Mouse (Mus musculus): Measurements from ENCODE around the gene Adamts2. TPM values are rescaled to one million over a fixed set of nuclear protein-coding genes. Genes with fewer than 3 reads are reported as not detected.

Adamts2 gene
- polyA plus RNA-seq, 1 experiment from 2014 or later: 13.5 TPM

- H3K27me3 ChIP-seq: no peaks in the 10 kb centered on the region
- no peaks in the 10 kb centered on the region for H3K36me3 ChIP-seq
- no peak overlapping the region for H3K4me3 ChIP-seq
- no peak overlapping the region for H3K4me2 ChIP-seq
- WGBS: 90% methylated on average over 10 of the region's 10 CpGs
- H3K9me3 ChIP-seq: no peaks in the 10 kb centered on the region
- no peak overlapping the region for H3K9ac ChIP-seq
- no peak for ATAC-seq (ENCODE audit: borderline replicate concordance, extremely low read depth, low FRiP score, low TSS enrichment)
- H3K4me1 ChIP-seq: no peaks in the 10 kb centered on the region
- H3K27ac ChIP-seq: no peak overlapping the region
Observed at GRCm38 (mm10) chr11:50678650-50679049, 76.8 kb downstream of the Adamts2 start.

GRCm38 (mm10) chr11:50681940-50682339 lies 80.1 kb downstream of the Adamts2 start:
- Histone ChIP-seq H3K36me3 (no peaks in the 10 kb centered on the region), H3K9ac (no peak overlapping the region), H3K9me3 (no peaks in the 10 kb centered on the region), H3K27me3 (no peaks in the 10 kb centered on the region), H3K4me1 (no peaks in the 10 kb centered on the region), H3K4me2 (no peak overlapping the region), H3K27ac (no peak overlapping the region), H3K4me3 (no peak overlapping the region)
- WGBS: 83% methylated on average over 7 of the region's 7 CpGs
- ATAC-seq (ENCODE audit: borderline replicate concordance, extremely low read depth, low FRiP score, low TSS enrichment): no peak

- no peak overlapping the region for H3K4me2 ChIP-seq
- H3K4me3 ChIP-seq: no peak overlapping the region
- no peak overlapping the region for H3K27ac ChIP-seq
- no peak for ATAC-seq (ENCODE audit: borderline replicate concordance, extremely low read depth, low FRiP score, low TSS enrichment)
- WGBS: 73% methylated on average over 2 of the region's 2 CpGs
- no peaks in the 10 kb centered on the region for H3K27me3 ChIP-seq
- H3K9me3 ChIP-seq: no peaks in the 10 kb centered on the region
- no peak overlapping the region for H3K9ac ChIP-seq
- no peaks in the 10 kb centered on the region for H3K4me1 ChIP-seq
- H3K36me3 ChIP-seq: no peaks in the 10 kb centered on the region
Observed at GRCm38 (mm10) chr11:50683821-50684220, 81.9 kb downstream of the Adamts2 start.

GRCm38 (mm10) chr11:50688584-50688983 lies 86.7 kb downstream of the Adamts2 start:
- no peaks in the 10 kb centered on the region for H3K27me3 ChIP-seq
- ATAC-seq (ENCODE audit: borderline replicate concordance, extremely low read depth, low FRiP score, low TSS enrichment): no peak
- 89% methylated on average over 3 of the region's 3 CpGs for WGBS
- H3K9ac ChIP-seq: no peak overlapping the region
- H3K9me3 ChIP-seq: no peaks in the 10 kb centered on the region
- H3K4me1 ChIP-seq: no peaks in the 10 kb centered on the region
- H3K4me2 ChIP-seq: no peak overlapping the region
- no peak overlapping the region for H3K27ac ChIP-seq
- no peak overlapping the region for H3K4me3 ChIP-seq
- H3K36me3 ChIP-seq: no peaks in the 10 kb centered on the region

- H3K27ac ChIP-seq: no peak overlapping the region
- 90% methylated on average over 4 of the region's 4 CpGs for WGBS
- no peaks in the 10 kb centered on the region for H3K36me3 ChIP-seq
- H3K9ac ChIP-seq: no peak overlapping the region
- H3K4me3 ChIP-seq: no peak overlapping the region
- no peak for ATAC-seq (ENCODE audit: borderline replicate concordance, extremely low read depth, low FRiP score, low TSS enrichment)
- H3K27me3 ChIP-seq: no peaks in the 10 kb centered on the region
- no peak overlapping the region for H3K4me2 ChIP-seq
- no peaks in the 10 kb centered on the region for H3K4me1 ChIP-seq
- H3K9me3 ChIP-seq: no peaks in the 10 kb centered on the region
Observed at GRCm38 (mm10) chr11:50689672-50690071, 87.8 kb downstream of the Adamts2 start.

- Histone ChIP-seq H3K27ac (no peak overlapping the region), H3K9me3 (no peaks in the 10 kb centered on the region), H3K27me3 (no peaks in the 10 kb centered on the region), H3K9ac (no peak overlapping the region), H3K4me3 (no peak overlapping the region), H3K36me3 (no peaks in the 10 kb centered on the region), H3K4me1 (no peaks in the 10 kb centered on the region), H3K4me2 (no peak overlapping the region)
- 73% methylated on average over 12 of the region's 12 CpGs for WGBS
- ATAC-seq (ENCODE audit: borderline replicate concordance, extremely low read depth, low FRiP score, low TSS enrichment): no peak
Observed at GRCm38 (mm10) chr11:50699971-50700370, 98.1 kb downstream of the Adamts2 start.

GRCm38 (mm10) chr11:50700496-50700895 lies 98.6 kb downstream of the Adamts2 start:
- Histone ChIP-seq H3K9me3 (no peaks in the 10 kb centered on the region), H3K27ac (no peak overlapping the region), H3K36me3 (no peaks in the 10 kb centered on the region), H3K4me1 (no peaks in the 10 kb centered on the region), H3K27me3 (no peaks in the 10 kb centered on the region), H3K9ac (no peak overlapping the region), H3K4me3 (no peak overlapping the region), H3K4me2 (no peak overlapping the region)
- ATAC-seq (ENCODE audit: borderline replicate concordance, extremely low read depth, low FRiP score, low TSS enrichment): no peak
- 84% methylated on average over 8 of the region's 8 CpGs for WGBS

- ATAC-seq (ENCODE audit: borderline replicate concordance, extremely low read depth, low FRiP score, low TSS enrichment): no peak
- Histone ChIP-seq H3K4me2 (no peak overlapping the region), H3K36me3 (no peaks in the 10 kb centered on the region), H3K9me3 (no peaks in the 10 kb centered on the region), H3K4me3 (no peak overlapping the region), H3K4me1 (no peaks in the 10 kb centered on the region), H3K9ac (no peak overlapping the region), H3K27me3 (no peaks in the 10 kb centered on the region), H3K27ac (no peak overlapping the region)
- 52% methylated on average over 7 of the region's 7 CpGs for WGBS
Observed at GRCm38 (mm10) chr11:50703397-50703796, 101.5 kb downstream of the Adamts2 start.

GRCm38 (mm10) chr11:50704511-50704910 lies 102.6 kb downstream of the Adamts2 start:
- no peaks in the 10 kb centered on the region for H3K36me3 ChIP-seq
- H3K9ac ChIP-seq: no peak overlapping the region
- H3K4me2 ChIP-seq: no peak overlapping the region
- no peak overlapping the region for H3K27ac ChIP-seq
- no peaks in the 10 kb centered on the region for H3K27me3 ChIP-seq
- no peak overlapping the region for H3K4me3 ChIP-seq
- H3K9me3 ChIP-seq: no peaks in the 10 kb centered on the region
- H3K4me1 ChIP-seq: no peaks in the 10 kb centered on the region
- ATAC-seq (ENCODE audit: borderline replicate concordance, extremely low read depth, low FRiP score, low TSS enrichment): no peak
- 66% methylated on average over 2 of the region's 2 CpGs for WGBS

- Histone ChIP-seq H3K4me2 (no peak overlapping the region), H3K36me3 (no peaks in the 10 kb centered on the region), H3K4me3 (no peak overlapping the region), H3K27ac (no peak overlapping the region), H3K4me1 (no peaks in the 10 kb centered on the region), H3K9ac (no peak overlapping the region), H3K9me3 (no peaks in the 10 kb centered on the region), H3K27me3 (no peaks in the 10 kb centered on the region)
- ATAC-seq (ENCODE audit: borderline replicate concordance, extremely low read depth, low FRiP score, low TSS enrichment): no peak
- 65% methylated on average over 1 of the region's 1 CpGs for WGBS
Observed at GRCm38 (mm10) chr11:50707259-50707658, 105.4 kb downstream of the Adamts2 start.

- peaks cover 23% of the 10 kb centered on the region for H3K4me1 ChIP-seq
- H3K9ac ChIP-seq: no peak overlapping the region
- no peaks in the 10 kb centered on the region for H3K27me3 ChIP-seq
- H3K36me3 ChIP-seq: no peaks in the 10 kb centered on the region
- H3K9me3 ChIP-seq: no peaks in the 10 kb centered on the region
- no peak overlapping the region; the same call in 1 of the 2 replicates for H3K4me2 ChIP-seq
- H3K27ac ChIP-seq: no peak overlapping the region
- 28% methylated on average over 21 of the region's 21 CpGs for WGBS
- no peak; the same call in 1 of the 2 replicates for ATAC-seq (ENCODE audit: borderline replicate concordance, extremely low read depth, low FRiP score, low TSS enrichment)
- H3K4me3 ChIP-seq: no peak overlapping the region
Observed at GRCm38 (mm10) chr11:50713610-50714202, 111.8 kb downstream of the Adamts2 start.

GRCm38 (mm10) chr11:50715091-50715490 lies 113.2 kb downstream of the Adamts2 start:
- no peak overlapping the region for H3K9ac ChIP-seq
- H3K9me3 ChIP-seq: no peaks in the 10 kb centered on the region
- 50% methylated on average over 6 of the region's 6 CpGs for WGBS
- H3K36me3 ChIP-seq: no peaks in the 10 kb centered on the region
- no peak for ATAC-seq (ENCODE audit: borderline replicate concordance, extremely low read depth, low FRiP score, low TSS enrichment)
- no peak overlapping the region for H3K27ac ChIP-seq
- no peaks in the 10 kb centered on the region for H3K27me3 ChIP-seq
- H3K4me2 ChIP-seq: no peak overlapping the region
- H3K4me3 ChIP-seq: no peak overlapping the region
- peaks cover 24% of the 10 kb centered on the region for H3K4me1 ChIP-seq

All from lung, embryonic 15.5 days (tissue).